Mouse (Mus musculus) MEL (cell line): ENCODE measurements around the gene Rsbn1. TPM values are rescaled to one million over a fixed set of nuclear protein-coding genes. Genes with fewer than 3 reads are reported as not detected.

Source experiments
- DNase-seq: peaks from one replicate; pipeline ENCODE4 v3.0.0; 2011; ENCODE audit warnings: low read depth, low spot score
- H3K27ac ChIP-seq: 2 replicates; pipeline ENCODE4 v1.5.1; 2012; ENCODE audit warnings: low read depth, mild to moderate bottlenecking, control low read depth, low read length, moderate library complexity; ENCODE audit not compliant: control insufficient read depth
- H3K27me3 ChIP-seq, 2 experiments: fragments of 150-350 bp in 1 of 2; sonication (generic) in 1 of 2; 2 replicates each; pipeline ENCODE4 v1.6.1; 2012; ENCODE audit warnings: low read length in 2 of 2, mild to moderate bottlenecking in 2 of 2, improper control_type of control experiment in 1 of 2, moderate library complexity in 1 of 2; ENCODE audit not compliant: insufficient read depth in 2 of 2, control insufficient read depth in 1 of 2
- H3K36me3 ChIP-seq, 2 experiments: 2 replicates each; pipeline ENCODE4 v1.6.1; 2012 to 2014; ENCODE audit warnings: low read length in 2 of 2, improper control_type of control experiment in 1 of 2, inconsistent platforms in 1 of 2, mild to moderate bottlenecking in 1 of 2; ENCODE audit not compliant: insufficient read depth in 2 of 2, control insufficient read depth in 1 of 2
- H3K4me1 ChIP-seq, 2 experiments: fragments of 150-350 bp in 1 of 2; sonication (generic) in 1 of 2; 2 replicates each; pipeline ENCODE4 v1.6.1; 2012; ENCODE audit warnings: low read length in 2 of 2, improper control_type of control experiment in 1 of 2, mild to moderate bottlenecking in 1 of 2; ENCODE audit not compliant: insufficient read depth in 2 of 2, control insufficient read depth in 1 of 2
- H3K4me3 ChIP-seq, 2 experiments: fragments of 150-350 bp in 1 of 2; sonication (generic) in 1 of 2; 2 replicates each; pipeline ENCODE4 v1.5.1; 2012; ENCODE audit warnings: low read depth in 2 of 2, low read length in 2 of 2, mild to moderate bottlenecking in 2 of 2, moderate library complexity in 2 of 2, control low read depth in 1 of 2, improper control_type of control experiment in 1 of 2; ENCODE audit not compliant: control insufficient read depth in 1 of 2, insufficient read depth in 1 of 2
- H3K79me2 ChIP-seq: 2 replicates; pipeline ENCODE4 v1.6.1; 2012; ENCODE audit warnings: mild to moderate bottlenecking, low read length, moderate library complexity; ENCODE audit not compliant: control insufficient read depth, poor library complexity, insufficient read depth
- H3K9ac ChIP-seq: 2 replicates; pipeline ENCODE4 v1.6.1; 2012; ENCODE audit warnings: low read depth, mild to moderate bottlenecking, control low read depth, low read length, moderate library complexity; ENCODE audit not compliant: control insufficient read depth, poor library complexity, severe bottlenecking
- H3K9me3 ChIP-seq: fragments of 150-350 bp; sonication (generic); replicated peaks from 2 replicates; pipeline ENCODE4 v1.6.1; 2012; ENCODE audit warnings: mild to moderate bottlenecking, low read length, improper control_type of control experiment, moderate library complexity; ENCODE audit not compliant: insufficient read depth
- CHD1 ChIP-seq: IDR thresholded peaks from 2 replicates; pipeline ENCODE4 v1.6.1; 2012; ENCODE audit warnings: low read depth, mild to moderate bottlenecking, inconsistent platforms, low read length, improper control_type of control experiment
- CHD2 ChIP-seq: IDR thresholded peaks from 2 replicates; pipeline ENCODE4 v1.6.1; 2011; ENCODE audit warnings: low read length, improper control_type of control experiment
- CTCF ChIP-seq, 3 experiments: IDR thresholded peaks in 2 of 3; conservative IDR thresholded peaks in 1 of 3; 2 replicates each; pipeline ENCODE4 v1.5.1; 2011 to 2012; ENCODE audit warnings: low read length in 3 of 3, low read depth in 2 of 3, mild to moderate bottlenecking in 2 of 3, improper control_type of control experiment in 1 of 3, inconsistent platforms in 1 of 3, mixed read lengths in 1 of 3, moderate library complexity in 1 of 3; ENCODE audit not compliant: control insufficient read depth in 1 of 3, insufficient read depth in 1 of 3, poor library complexity in 1 of 3, severe bottlenecking in 1 of 3
- E2F4 ChIP-seq: IDR thresholded peaks from 2 replicates; pipeline ENCODE4 v1.6.1; 2011; ENCODE audit warnings: low read depth, low read length, improper control_type of control experiment, borderline replicate concordance
- ELF1 ChIP-seq: IDR thresholded peaks from 2 replicates; pipeline ENCODE4 v1.6.1; 2014; ENCODE audit warnings: low read depth, mild to moderate bottlenecking, inconsistent platforms, low read length, improper control_type of control experiment, moderate library complexity
- EP300 ChIP-seq, 2 experiments: IDR thresholded peaks; 2 replicates each; pipeline ENCODE4 v1.6.1; 2011; ENCODE audit warnings: improper control_type of control experiment in 2 of 2, low read length in 2 of 2, low read depth in 1 of 2, mild to moderate bottlenecking in 1 of 2
- ETS1 ChIP-seq: IDR thresholded peaks from 2 replicates; pipeline ENCODE4 v1.6.1; 2012; ENCODE audit warnings: low read depth, mild to moderate bottlenecking, inconsistent platforms, low read length, improper control_type of control experiment, moderate library complexity
- GATA1 ChIP-seq: IDR thresholded peaks from 2 replicates; pipeline ENCODE4 v1.6.1; 2011; ENCODE audit warnings: low read depth, low read length, improper control_type of control experiment
- HCFC1 ChIP-seq: IDR thresholded peaks from 2 replicates; pipeline ENCODE4 v1.6.1; 2012; ENCODE audit warnings: low read depth, mild to moderate bottlenecking, inconsistent platforms, low read length, improper control_type of control experiment, moderate library complexity
- KAT2A ChIP-seq: conservative IDR thresholded peaks from 2 replicates; pipeline ENCODE4 v1.6.1; 2012; ENCODE audit warnings: low read depth, low read length, improper control_type of control experiment, inconsistent platforms
- MAX ChIP-seq: IDR thresholded peaks from 2 replicates; pipeline ENCODE4 v1.6.1; 2011; ENCODE audit warnings: low read length, improper control_type of control experiment
- MXI1 ChIP-seq: IDR thresholded peaks from 2 replicates; pipeline ENCODE4 v1.6.1; 2011; ENCODE audit warnings: mild to moderate bottlenecking, low read depth, low read length, improper control_type of control experiment
- MYC ChIP-seq: IDR thresholded peaks from 2 replicates; pipeline ENCODE4 v1.6.1; 2011; ENCODE audit warnings: low read depth, mild to moderate bottlenecking, low read length, improper control_type of control experiment, moderate library complexity
- NELFE ChIP-seq: IDR thresholded peaks from 2 replicates; pipeline ENCODE4 v1.6.1; 2011; ENCODE audit warnings: low read depth, low read length, improper control_type of control experiment
- POLR2A ChIP-seq, 2 experiments: IDR thresholded peaks; 2 replicates each; pipeline ENCODE4 v1.6.1; 2011 to 2012; ENCODE audit warnings: low read length in 2 of 2, mild to moderate bottlenecking in 2 of 2, control low read depth in 1 of 2, improper control_type of control experiment in 1 of 2, low read depth in 1 of 2, moderate library complexity in 1 of 2; ENCODE audit not compliant: control insufficient read depth in 1 of 2, insufficient read depth in 1 of 2, poor library complexity in 1 of 2
- POLR2AphosphoS2 ChIP-seq: IDR thresholded peaks from 2 replicates; pipeline ENCODE4 v1.6.1; 2011; ENCODE audit warnings: low read length, improper control_type of control experiment
- POLR2AphosphoS5 ChIP-seq: IDR thresholded peaks from 2 replicates; pipeline ENCODE4 v1.6.1; 2012; ENCODE audit warnings: low read depth, borderline replicate concordance, mild to moderate bottlenecking, inconsistent platforms, low read length, moderate library complexity, mixed read lengths
- RCOR1 ChIP-seq: IDR thresholded peaks from 2 replicates; pipeline ENCODE4 v1.6.1; 2012; ENCODE audit warnings: low read depth, mild to moderate bottlenecking, inconsistent platforms, low read length, improper control_type of control experiment
- TBP ChIP-seq: IDR thresholded peaks from 2 replicates; pipeline ENCODE4 v1.8.0; 2011; ENCODE audit warnings: low read depth, low read length, improper control_type of control experiment
- TCF12 ChIP-seq: IDR thresholded peaks from 2 replicates; pipeline ENCODE4 v1.6.1; 2014; ENCODE audit warnings: low read depth, mild to moderate bottlenecking, inconsistent platforms, low read length, improper control_type of control experiment, moderate library complexity
- UBTF ChIP-seq: IDR thresholded peaks from 2 replicates; pipeline ENCODE4 v1.6.1; 2012; ENCODE audit warnings: low read depth, mild to moderate bottlenecking, inconsistent platforms, low read length, improper control_type of control experiment, moderate library complexity, borderline replicate concordance; ENCODE audit not compliant: insufficient read depth
- USF2 ChIP-seq, 2 experiments: IDR thresholded peaks; 2 replicates each; pipeline ENCODE4 v1.6.1; 2011 to 2012; ENCODE audit warnings: improper control_type of control experiment in 2 of 2, low read length in 2 of 2, borderline replicate concordance in 1 of 2, inconsistent platforms in 1 of 2, low read depth in 1 of 2, mild to moderate bottlenecking in 1 of 2; ENCODE audit not compliant: insufficient read depth in 1 of 2
- ZKSCAN1 ChIP-seq: IDR thresholded peaks from 2 replicates; pipeline ENCODE4 v1.6.1; 2012; ENCODE audit warnings: low read depth, mild to moderate bottlenecking, inconsistent platforms, low read length, improper control_type of control experiment, moderate library complexity
- polyA plus RNA-seq, 2 experiments: library from polyadenylated mRNA; stranded (reverse) in 1 of 2; unstranded in 1 of 2; fragments of >175 nt in 1 of 2; fragments of >200 nt in 1 of 2; gene quantifications; 2 replicates each; pipeline versions ENCODE4 v1.2.1 to v1.2.4; 2012; ENCODE audit warnings: low replicate concordance in 2 of 2, low read depth in 1 of 2; ENCODE audit not compliant: insufficient read length in 2 of 2, insufficient read depth in 1 of 2, missing spikeins in 1 of 2
- total RNA-seq: library from RNA; depleted of rRNA; stranded (reverse); fragments of 300-350 nt; gene quantifications from 2 replicates; pipeline ENCODE4 v1.2.3, GENCODE M21; 2012

The Rsbn1 gene
- total and polyA plus RNA-seq, 3 experiments = 10.5 to 37.3 (median 10.8) TPM

- Histone ChIP-seq H3K27me3 (no peaks in the 10 kb centered on the region), H3K9me3 (no peaks in the 10 kb centered on the region), H3K36me3 (peaks cover 0 to 12% of the 10 kb centered on the region in 2 experiments; a peak in 2 of 4 replicates), H3K79me2 (peaks cover 28% of the 10 kb centered on the region), H3K4me1 (0 out of 4 replicates have a peak, but pooled peaks cover 0 to 3% of the 10 kb centered on the region in 2 experiments), H3K4me3 (peak overlapping the region; percentile 43 to 54)
- peak; percentile 77 for DNase-seq
- TF ChIP-seq CTCF (IDR thresholded peaks at IDR 0.05 in 2 of 3, conservative IDR thresholded peaks at IDR 0.05 in 1 of 3; ENCODE audit: control insufficient read depth in 1 of 3, insufficient read depth in 1 of 3, low read depth in 2 of 3, low read length in 3 of 3, poor library complexity in 1 of 3, severe bottlenecking in 1 of 3) (0 out of 6 replicates have a peak, but pooled peaks of 1 of the 3 experiments have one; percentile 6), CHD1 (peak; percentile 55), E2F4 (0 out of 2 replicates have a peak, but pooled peaks have one; percentile 1), TBP (0 out of 2 replicates have a peak, but pooled peaks have one; percentile 21), ETS1 (no peak), RCOR1 (0 out of 2 replicates have a peak, but pooled peaks have one; percentile 0), MYC (no peak)
- TF ChIP-seq, all 39 proteins: peak for 5
- H3K9ac ChIP-seq = peak overlapping the region; percentile 74
- peak overlapping the region; percentile 94 for H3K27ac ChIP-seq
Observed at GRCm38 (mm10) chr3:103913451-103913961, 414 bp upstream of the Rsbn1 start.

- H3K9me3 ChIP-seq = no peaks in the 10 kb centered on the region
- H3K27ac ChIP-seq = peak overlapping the region; percentile 84
- DNase-seq = peak; percentile 63
- H3K79me2 ChIP-seq = peaks cover 33% of the 10 kb centered on the region
- peak overlapping the region; percentile 95 for H3K9ac ChIP-seq
- H3K36me3 ChIP-seq = peaks cover 0 to 17% of the 10 kb centered on the region in 2 experiments; a peak in 2 of 4 replicates
- peak overlapping the region; percentile 93 to 98 for H3K4me3 ChIP-seq
- TF ChIP-seq EP300 (IDR thresholded peaks at IDR 0.05; ENCODE audit: low read depth in 1 of 2, low read length in 2 of 2) = no peak
- no peak for TF ChIP-seq CHD2
- no peak for TF ChIP-seq KAT2A
- TF ChIP-seq ETS1 = no peak
- no peak for TF ChIP-seq ZKSCAN1
- no peak for TF ChIP-seq CTCF (IDR thresholded peaks at IDR 0.05 in 2 of 3, conservative IDR thresholded peaks at IDR 0.05 in 1 of 3; ENCODE audit: control insufficient read depth in 1 of 3, insufficient read depth in 1 of 3, low read depth in 2 of 3, low read length in 3 of 3, poor library complexity in 1 of 3, severe bottlenecking in 1 of 3)
- TF ChIP-seq ELF1 = no peak
- no peak for TF ChIP-seq HCFC1
- no peak for TF ChIP-seq POLR2AphosphoS2
- no peak for TF ChIP-seq USF2 (IDR thresholded peaks at IDR 0.05; ENCODE audit: borderline replicate concordance in 1 of 2, insufficient read depth in 1 of 2, low read depth in 1 of 2, low read length in 2 of 2)
- TF ChIP-seq POLR2A (IDR thresholded peaks at IDR 0.05; ENCODE audit: control insufficient read depth in 1 of 2, insufficient read depth in 1 of 2, low read depth in 1 of 2, low read length in 2 of 2, poor library complexity in 1 of 2) = 0 out of 4 replicates have a peak, but pooled peaks of 1 of the 2 experiments have one; percentile 15
- TF ChIP-seq NELFE = no peak
- TF ChIP-seq TCF12 = no peak
- TF ChIP-seq MXI1 = 0 out of 2 replicates have a peak, but pooled peaks have one; percentile 16
- TF ChIP-seq GATA1 = no peak
- TF ChIP-seq UBTF = peak; percentile 81; the same call in 1 of the 2 replicates
- peak; percentile 23; the same call in 1 of the 2 replicates for TF ChIP-seq MAX
- no peak for TF ChIP-seq E2F4
- TF ChIP-seq POLR2AphosphoS5 = no peak
- TF ChIP-seq, all 39 proteins: peak for 4
- Histone ChIP-seq H3K27me3 (no peaks in the 10 kb centered on the region), H3K4me1 (peaks cover 3 to 6% of the 10 kb centered on the region in 2 experiments; a peak in 2 of 4 replicates)
Observed at GRCm38 (mm10) chr3:103914732-103915508, 1.0 kb downstream of the Rsbn1 start.
